Mouse (Mus musculus) gastrocnemius, postnatal 25 days (tissue): ENCODE measurements around the gene Cyp8b1. TPM values are rescaled to one million over a fixed set of nuclear protein-coding genes. Genes with fewer than 3 reads are reported as not detected.

Experiments
- DNase-seq: peaks from one replicate; pipeline ENCODE4 v3.0.0; 2022
- total RNA-seq, 2 experiments: library from RNA; stranded (reverse); gene quantifications; 1 replicate in 1 of 2; 2 replicates in 1 of 2; pipeline ENCODE4 v1.2.3; 2021

Cyp8b1 gene
- total RNA-seq, 2 experiments from 2014 or later = not detected

DNA sequence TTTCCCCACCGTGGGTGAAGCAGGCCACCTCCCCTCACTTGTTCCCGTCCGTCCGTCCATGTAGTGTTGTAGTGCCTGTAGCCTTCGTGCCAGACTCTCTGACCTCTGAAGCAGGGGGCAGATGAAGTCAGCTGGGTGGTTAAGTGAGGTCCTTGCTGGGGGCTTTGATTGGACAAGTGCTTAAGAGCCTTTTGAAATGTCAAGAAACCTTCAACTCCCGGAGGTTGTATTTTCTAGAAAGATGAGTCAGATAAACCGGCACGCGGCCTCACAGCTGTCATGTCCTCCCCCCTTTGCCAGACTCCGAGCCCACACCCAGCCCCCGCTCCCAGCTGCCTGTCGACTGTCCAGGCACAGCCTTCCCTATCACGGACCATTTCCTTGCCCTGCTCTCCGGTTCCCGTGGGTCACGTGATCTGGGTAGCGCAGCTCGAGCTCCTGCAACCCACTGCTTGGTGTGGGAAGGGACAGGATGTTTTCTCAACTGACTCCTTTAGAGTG is 25.6 kb downstream of the Cyp8b1 start:
- DNase-seq = peak; percentile 84

DNA sequence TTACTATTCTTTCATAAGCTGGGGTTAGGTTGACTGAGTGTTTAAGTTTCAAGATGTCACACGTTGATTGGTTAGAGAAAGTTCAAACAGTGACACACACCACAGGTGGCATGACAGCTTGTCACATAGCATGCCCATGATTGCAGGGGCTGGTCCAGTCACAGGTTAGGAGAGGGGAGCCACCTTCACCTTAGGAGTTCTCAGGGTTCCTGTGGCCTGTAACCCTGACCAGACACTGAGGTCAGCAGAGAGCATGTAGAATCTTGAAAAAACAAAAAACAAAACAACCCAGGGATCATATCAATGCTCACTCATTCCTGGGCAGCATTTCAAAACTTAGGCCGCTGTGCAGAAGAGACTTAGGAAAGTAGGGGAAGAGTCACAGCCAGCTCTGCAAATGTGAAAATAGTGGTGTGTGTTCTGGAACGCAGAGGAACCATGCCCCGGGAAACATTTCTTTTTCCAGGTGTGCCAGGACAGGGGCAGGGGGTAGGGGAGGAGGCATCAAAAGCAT is 26.1 kb downstream of the Cyp8b1 start:
- no peak for DNase-seq

DNA sequence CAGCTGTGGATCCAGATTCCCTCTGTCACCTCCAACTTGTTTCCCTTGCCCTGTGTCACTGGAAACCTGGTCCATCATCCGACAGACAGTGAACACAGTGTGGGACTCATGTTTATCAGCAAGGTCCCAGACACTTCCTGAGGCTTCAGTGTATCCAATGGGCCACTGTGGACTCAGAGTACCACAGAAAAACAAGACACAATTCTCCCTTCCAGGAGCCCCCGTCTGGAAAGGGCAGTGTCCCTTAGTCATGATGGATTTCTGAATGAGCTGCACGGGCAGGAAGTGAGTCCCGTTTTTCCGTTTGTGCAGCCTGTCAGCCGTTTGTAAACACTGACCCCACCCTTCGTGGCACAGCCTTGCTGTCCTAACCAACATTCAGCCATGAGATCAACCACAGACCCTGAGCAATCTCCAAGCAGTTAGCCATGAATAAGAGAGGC is 34.1 kb downstream of the Cyp8b1 start:
- no peak for DNase-seq

DNA sequence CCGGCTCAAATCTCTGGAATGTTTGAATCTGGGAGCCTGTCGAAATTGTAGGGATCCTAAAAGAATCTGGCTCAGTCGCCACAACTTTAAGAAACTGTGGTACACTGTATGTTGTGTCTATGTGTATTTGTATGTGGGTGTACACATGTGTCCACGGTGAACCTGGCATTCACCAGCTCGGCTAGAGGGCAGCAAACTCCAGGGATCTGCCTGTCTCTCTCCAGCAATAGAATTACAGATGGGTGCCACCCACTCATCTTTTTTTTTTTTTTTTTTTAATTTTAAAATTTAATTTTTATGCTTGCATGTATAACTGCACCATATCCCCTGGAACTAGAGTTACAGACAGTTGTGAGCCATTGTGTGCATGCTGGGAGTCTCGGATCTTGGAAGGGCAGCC is 34.8 kb downstream of the Cyp8b1 start:
- DNase-seq = no peak

DNA sequence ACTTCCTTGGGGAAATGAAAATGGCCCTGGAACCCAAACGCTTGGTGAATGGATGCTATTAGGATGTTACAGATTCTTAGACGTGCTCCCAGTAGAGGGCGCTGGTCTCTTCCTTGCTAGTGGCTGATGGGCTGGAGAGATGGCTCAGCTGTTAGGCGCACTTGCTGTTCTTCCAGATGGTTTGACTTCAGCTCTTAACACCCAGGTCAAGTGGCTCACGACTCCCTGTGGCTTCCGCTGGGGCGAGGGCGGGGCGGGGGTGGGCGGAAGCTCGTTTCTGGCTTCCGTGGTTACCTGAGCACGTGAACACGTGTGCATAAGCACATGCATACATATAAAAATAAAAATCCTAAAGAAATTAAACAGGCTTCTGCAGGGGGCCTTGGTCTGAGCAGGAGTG is 35.3 kb downstream of the Cyp8b1 start:
- DNase-seq = peak; percentile 66

GRCm38 (mm10) chr9:121877052-121877740 is 38.9 kb downstream of the Cyp8b1 start:
- DNase-seq = no peak

DNA sequence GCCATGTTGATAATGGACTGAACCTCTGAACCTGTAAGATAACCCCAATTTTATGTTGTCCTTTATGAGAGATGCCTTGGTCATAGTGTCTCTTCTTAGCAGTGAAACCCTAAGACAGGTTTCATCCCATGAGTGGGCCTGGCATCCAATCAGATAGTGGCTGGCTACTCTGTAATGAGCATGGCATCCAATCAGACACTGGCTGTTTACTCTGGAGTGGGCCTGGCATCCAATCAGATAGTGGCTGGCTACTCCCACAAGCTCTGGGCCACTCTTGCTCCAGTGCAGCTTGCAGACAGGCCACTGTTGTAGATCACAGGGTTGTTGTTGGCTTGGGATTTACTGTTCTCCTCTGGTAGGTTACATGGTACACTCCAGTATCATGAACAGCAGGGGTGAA is 42.5 kb downstream of the Cyp8b1 start:
- DNase-seq = no peak

- no peak for DNase-seq
These were observed 43.9 kb downstream of the Cyp8b1 start for GRCm38 (mm10) chr9:121872062-121872683.

GRCm38 (mm10) chr9:121869973-121870515 is 46.1 kb downstream of the Cyp8b1 start:
- DNase-seq = no peak

DNA sequence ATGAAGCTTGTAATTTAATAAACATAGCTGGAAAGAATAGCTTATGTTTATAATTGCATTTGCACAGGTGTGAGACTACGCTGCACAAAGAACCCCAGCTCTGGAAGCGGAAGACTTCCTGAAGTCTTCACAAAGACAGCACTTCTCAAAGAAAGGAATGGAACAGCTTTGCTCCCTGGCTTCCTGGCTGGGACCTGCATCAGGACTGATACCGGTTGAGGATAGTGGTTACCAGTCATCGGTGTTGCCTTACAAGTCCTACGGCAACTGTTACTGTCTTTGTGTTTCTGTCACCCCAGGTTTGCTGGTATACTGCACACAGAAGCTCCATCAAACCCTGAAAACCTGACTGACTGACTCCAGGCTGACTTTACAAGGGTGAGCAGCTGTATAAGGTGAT is 46.7 kb downstream of the Cyp8b1 start:
- no peak for DNase-seq

DNA sequence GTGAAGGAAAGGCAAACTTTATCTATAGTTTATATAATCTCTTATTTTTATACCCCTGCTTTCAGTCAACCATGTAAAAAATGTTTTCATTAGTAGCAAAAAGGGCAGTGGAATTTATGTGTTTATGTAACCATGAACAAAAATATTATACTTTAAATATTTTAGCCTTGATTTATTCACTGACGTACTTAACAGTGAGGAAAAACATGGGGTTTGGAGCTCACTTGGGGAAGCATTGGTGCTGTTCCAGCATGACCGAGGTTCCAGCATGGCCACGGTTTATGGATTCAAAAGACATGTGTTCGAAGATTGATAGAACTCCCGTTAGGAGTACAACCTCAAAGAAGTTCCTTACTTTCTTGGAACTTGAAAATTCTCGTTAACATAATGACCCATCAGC is 47.9 kb downstream of the Cyp8b1 start:
- DNase-seq = no peak

DNA sequence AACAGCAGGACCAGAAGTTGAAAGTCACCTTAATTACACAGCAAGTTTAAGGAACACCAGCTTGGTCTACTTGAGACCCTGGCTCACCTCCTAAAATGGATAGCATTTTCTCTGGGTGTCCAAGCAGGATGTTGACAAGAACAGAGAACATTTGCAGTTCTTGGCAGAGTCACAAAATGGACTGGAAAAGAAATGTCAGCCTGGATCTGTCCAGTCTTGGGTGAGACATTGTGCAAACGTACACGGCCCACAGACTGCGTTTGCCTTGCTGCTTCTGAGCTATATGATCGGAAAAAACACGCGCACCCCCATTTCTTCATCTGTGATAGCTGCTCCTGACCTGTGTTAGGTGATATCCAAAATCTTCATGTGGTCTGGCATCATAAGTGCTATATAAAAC is 48.5 kb downstream of the Cyp8b1 start:
- no peak for DNase-seq

GRCm38 (mm10) chr9:121865425-121866008 is 50.6 kb downstream of the Cyp8b1 start:
- no peak for DNase-seq

GRCm38 (mm10) chr9:121864837-121865236 is 51.3 kb downstream of the Cyp8b1 start:
- no peak for DNase-seq

Other genes with a start within 250 kb of the Cyp8b1 start
- gene Sec22c, start 210.8 kb downstream of the Cyp8b1 start, total RNA-seq = 1 to 10 TPM; 3.8 to 4.3 TPM
- 100 to 1,000 TPM; 104 to 105 TPM for gene Ss18l2, start 206.0 kb downstream of the Cyp8b1 start, total RNA-seq
- gene Nktr, start 197.1 kb downstream of the Cyp8b1 start, total RNA-seq = 10 to 100 TPM; 30.0 to 30.1 TPM
- gene Zfp651, start 157.0 kb downstream of the Cyp8b1 start, total RNA-seq = 100 to 1,000 TPM in 1 of 2 experiments, 10 to 100 TPM in 1; 78.3 to 101 TPM
- gene Klhl40, start 138.7 kb downstream of the Cyp8b1 start, total RNA-seq = 100 to 1,000 TPM; 116 to 215 TPM
- gene Hhatl, start 123.8 kb downstream of the Cyp8b1 start, total RNA-seq = 100 to 1,000 TPM; 193 to 201 TPM
- under 1 TPM; 0.32 to 0.46 TPM for gene Ccdc13, start 76.8 kb downstream of the Cyp8b1 start, total RNA-seq
- 100 to 1,000 TPM; 110 to 115 TPM for gene Higd1a, start 57.9 kb downstream of the Cyp8b1 start, total RNA-seq
- gene Ackr2, start 17.9 kb downstream of the Cyp8b1 start, total RNA-seq = 1 to 10 TPM; 1.9 to 2.0 TPM
- gene Fam198a, start 34.7 kb upstream of the Cyp8b1 start, total RNA-seq = 1 to 10 TPM; 1.3 to 1.6 TPM
- 10 to 100 TPM in 1 of 2 experiments, 1 to 10 TPM in 1; 8.9 to 10.0 TPM for gene Pomgnt2, start 80.8 kb upstream of the Cyp8b1 start, total RNA-seq
- gene Snrk, start 201.0 kb upstream of the Cyp8b1 start, total RNA-seq = 10 to 100 TPM; 43.2 to 63.0 TPM